Mouse (Mus musculus) erythroblast, adult 5-6 weeks (primary cell): ENCODE data around the gene Tsen54. TPM values are rescaled to one million over a fixed set of nuclear protein-coding genes. Genes with fewer than 3 reads are reported as not detected.

Source experiments
- ATAC-seq: replicated peaks from 2 replicates; pipeline ENCODE4 v1.8.0; 2016; ENCODE audit warnings: moderate number of reproducible peaks, mild to moderate bottlenecking, moderate TSS enrichment, inconsistent platforms; ENCODE audit not compliant: poor library complexity, low FRiP score, severe bottlenecking
- total RNA-seq, 2 experiments: library from RNA; stranded (forward) in 1 of 2; stranded (reverse) in 1 of 2; fragments of 150-400 nt in 1 of 2; fragments of 200-764, 138-1000 nt in 1 of 2; gene quantifications; 2 replicates each; pipeline versions ENCODE4 v1.2.3 to v1.2.4; 2015 to 2017; ENCODE audit warnings: low replicate concordance in 2 of 2

The Tsen54 gene
- total RNA-seq (2015; ENCODE audit: low replicate concordance) (1.7 and 5.6 TPM in 2 replicates), total RNA-seq (2017; ENCODE audit: low replicate concordance) (1.4 and 2.2 TPM in 2 replicates)

DNA sequence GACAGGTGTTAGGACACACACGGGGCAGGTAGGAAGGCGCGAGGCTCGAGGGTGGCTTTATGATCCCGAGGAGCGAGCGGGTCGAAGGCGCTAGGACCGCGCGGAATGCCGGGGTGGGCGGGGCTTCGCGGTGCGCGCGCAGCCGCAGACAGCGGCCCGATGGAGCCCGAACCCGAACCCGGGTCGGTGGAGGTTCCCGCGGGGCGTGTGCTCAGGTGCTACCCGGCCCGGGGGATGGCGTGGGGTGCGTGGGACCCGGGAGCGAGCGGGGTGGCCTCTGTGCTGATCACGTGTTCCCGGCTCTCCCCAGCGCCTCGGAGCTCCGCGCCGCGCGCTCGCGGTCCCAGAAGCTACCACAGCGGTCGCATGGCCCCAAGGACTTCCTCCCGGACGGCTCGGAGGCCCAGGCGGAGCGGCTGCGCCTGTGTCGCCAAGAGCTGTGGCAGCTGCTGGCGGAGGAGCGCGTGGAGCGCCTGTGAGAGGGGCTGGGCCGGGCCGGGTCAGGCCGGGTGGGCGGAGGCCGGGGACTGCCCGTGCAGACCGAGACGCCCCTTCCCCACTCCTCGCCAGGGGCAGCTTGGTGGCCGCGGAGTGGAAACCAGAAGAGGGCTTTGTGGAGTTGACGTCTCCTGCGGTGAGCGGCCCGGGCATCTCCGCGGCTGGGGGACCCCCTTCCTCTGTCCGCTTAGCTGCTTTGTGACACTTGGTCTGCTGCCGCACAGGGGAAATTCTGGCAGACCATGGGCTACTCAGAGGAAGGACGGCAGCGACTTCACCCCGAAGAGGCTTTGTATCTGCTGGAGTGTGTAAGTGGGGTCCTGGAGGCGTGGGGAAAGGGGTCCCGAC, at the start of gene Tsen54:
Tsen54 (plus strand) TSS at position 120 of the 846 bp plus-strand sequence.
- ATAC-seq = peak; percentile 65

- ATAC-seq = peak; percentile 95
Measured at GRCm38 (mm10) chr11:115765103-115765606, 49.4 kb upstream of the Tsen54 start, which contains the start of gene Tmem94. Gene Tmem94 (plus strand): TSS chr11:115765433.

- peak; percentile 78 for ATAC-seq
Measured at GRCm38 (mm10) chr11:115765607-115766141, 48.9 kb upstream of the Tsen54 start.

- ATAC-seq = peak; percentile 7; the same call in 1 of the 2 replicates
Measured at GRCm38 (mm10) chr11:115766356-115766943, 48.1 kb upstream of the Tsen54 start.

- ATAC-seq = no peak
Measured at GRCm38 (mm10) chr11:115766981-115767380, 47.5 kb upstream of the Tsen54 start.

GRCm38 (mm10) chr11:115768896-115769295, 45.6 kb upstream of the Tsen54 start:
- no peak for ATAC-seq

DNA sequence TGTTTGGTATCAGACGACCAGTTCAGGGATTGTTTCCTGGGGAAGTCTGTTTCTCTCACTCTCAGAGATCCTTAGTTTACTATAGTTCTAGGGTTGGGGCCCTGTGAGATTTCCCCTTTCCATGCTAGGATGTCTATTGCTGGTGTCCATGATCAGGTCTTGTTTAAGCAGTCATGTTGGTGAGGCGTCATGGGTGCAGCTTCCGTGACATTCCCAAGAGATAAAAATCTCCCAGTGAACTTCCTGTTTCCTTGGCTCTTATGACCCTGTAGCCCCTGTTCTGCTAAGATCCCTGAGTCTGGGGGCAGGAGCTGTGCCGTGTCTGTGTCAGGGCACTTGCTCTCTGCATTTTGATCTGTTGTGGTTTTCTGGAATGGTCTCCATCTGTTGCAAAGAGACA, 39.9 kb upstream of the Tsen54 start:
- no peak for ATAC-seq

DNA sequence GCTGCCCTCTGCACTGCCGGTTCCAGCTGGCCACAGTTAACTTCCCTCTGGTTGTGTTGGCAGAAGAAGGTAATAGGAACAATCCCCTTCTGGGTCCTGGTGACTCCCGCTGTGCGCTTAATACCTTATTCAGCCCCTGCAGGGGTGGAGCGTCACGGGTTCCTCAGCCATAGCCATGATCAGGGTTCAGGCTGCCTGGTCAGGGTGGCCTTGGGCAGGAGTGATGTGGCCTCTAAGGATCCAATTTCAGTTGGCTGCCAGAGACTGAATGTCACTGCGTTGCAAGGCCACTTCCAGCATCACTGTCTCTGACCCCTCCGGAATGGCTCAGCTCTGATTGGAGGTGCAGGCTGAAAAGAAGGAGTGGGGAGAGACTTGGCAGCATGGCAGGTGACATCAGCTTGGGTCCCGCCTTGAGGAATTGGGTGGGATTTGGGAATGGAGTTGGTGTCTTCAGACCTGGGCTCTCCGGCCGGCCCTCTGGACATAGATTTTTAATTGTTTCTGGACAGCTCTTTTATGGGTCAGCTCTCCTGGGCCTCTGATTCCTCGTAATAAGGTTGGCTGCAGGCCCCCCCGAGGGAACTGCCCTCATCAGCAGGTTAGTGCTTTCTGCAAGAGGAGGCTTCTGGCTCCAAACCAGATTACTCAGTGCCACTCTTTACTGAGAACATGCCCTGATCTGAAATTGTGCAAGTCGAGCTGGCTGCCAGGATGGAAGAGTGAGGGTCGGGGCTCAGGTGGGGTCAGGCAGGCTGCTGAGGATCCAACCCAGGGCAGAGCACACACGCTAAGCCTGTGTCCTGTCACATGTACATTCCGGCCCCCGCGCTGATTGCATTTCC, 38.5 kb upstream of the Tsen54 start:
- no peak for ATAC-seq

- no peak for ATAC-seq
Measured at GRCm38 (mm10) chr11:115776954-115777353, 37.6 kb upstream of the Tsen54 start.

DNA sequence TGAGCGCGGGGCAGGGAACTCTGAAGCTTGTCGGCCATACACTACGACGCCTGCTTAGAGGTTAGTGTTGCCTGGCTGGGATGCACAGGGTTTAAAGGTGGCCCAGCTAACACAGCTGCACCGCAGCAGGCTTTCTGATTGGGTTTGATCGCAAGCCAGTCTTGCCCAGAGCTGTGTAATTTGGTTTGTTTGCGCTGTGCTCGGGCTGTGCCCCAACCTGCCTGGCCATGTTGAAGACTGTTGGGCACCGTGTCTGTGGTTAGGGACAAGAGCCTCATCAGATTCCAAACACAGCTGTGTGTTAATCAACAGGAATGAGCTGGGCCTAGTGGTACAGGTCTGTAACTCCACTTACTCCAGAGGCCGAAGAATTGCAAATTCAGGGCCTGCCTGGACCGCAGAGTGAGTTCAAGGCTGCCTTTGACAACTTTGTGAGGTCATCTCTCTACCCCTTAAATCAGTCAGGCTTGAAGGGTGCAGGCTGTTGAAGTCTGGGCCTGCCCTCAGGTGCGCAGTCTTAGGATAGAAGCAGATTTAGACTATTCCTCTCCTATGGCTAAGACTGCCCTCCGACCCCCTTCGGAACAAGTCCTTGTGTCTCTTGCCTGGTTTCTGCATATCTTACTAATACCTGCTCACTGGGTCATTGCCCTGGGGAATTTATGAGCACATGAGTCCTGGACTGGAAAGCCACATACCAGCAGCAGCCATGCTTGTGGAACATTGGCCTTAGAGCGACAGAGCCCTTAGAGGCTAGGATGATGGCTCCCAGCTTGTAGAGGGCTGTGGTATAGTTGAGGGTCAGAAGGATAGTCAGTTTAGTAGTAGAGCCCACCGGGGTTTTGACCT, 36.8 kb upstream of the Tsen54 start:
- no peak for ATAC-seq

- peak; percentile 81 for ATAC-seq
Measured at GRCm38 (mm10) chr11:115779038-115779571, 35.4 kb upstream of the Tsen54 start.

- ATAC-seq = no peak
Measured at GRCm38 (mm10) chr11:115780141-115781070, 34.1 kb upstream of the Tsen54 start.

GRCm38 (mm10) chr11:115786473-115786872, 28.1 kb upstream of the Tsen54 start:
- ATAC-seq = no peak

DNA sequence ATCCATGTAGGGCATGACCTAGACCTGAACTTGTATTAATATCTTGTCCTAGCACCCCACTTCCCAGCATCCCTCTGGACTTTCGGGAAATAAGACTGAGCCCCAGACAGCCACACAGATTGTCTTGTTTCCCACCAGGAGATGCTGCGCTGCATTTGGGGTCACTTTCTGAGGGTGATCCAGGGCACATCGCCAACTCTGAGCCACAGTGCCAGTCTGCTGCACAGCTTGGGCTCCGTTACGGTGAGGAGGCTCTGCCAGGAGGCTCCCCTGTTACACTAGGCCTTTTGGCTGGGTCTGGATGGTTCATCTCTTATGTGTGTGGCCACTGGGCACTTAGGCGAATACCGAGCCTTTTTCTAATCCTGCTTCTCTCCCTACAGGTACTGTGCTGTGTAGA, 24.7 kb upstream of the Tsen54 start:
- no peak for ATAC-seq

DNA sequence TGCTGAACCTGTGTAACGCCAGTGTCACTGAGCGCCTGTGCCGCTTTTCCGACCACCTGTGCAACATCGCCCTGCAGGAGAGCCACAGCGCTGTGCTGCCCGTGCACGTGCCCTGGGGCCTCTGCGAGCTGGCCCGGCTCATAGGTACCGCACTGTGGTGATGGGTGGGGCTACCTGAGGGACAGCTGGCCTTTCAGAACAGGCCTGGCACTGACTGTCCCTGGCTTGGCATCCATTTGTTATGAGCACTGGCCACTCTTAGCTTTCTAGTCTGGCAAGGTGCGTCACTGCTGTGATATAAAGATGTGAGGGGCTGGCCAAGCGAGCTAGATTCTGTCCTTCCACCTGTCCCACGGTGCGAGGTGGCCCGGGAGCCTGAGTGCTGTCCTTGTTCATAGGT, 22.6 kb upstream of the Tsen54 start:
- no peak for ATAC-seq

DNA sequence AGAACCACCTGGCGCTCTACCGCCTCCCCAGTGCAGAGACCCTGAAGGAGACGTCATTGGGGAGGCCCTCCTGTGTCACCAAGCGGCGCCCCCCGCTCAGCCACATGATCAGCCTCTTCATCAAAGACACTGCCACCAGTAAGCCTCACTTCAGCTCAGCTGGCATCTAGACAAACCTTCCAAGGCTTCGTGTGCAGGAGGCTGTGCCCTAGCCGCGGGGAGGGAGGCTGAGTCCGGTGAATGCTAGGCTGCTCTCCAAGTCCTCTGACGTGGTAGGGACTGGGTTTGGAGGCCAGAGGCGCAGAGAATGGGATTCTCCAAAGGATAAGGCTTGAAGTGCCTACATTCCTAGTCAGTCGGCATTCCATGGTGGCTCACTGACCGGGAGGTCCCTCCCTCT, 22.2 kb upstream of the Tsen54 start:
- ATAC-seq = no peak

DNA sequence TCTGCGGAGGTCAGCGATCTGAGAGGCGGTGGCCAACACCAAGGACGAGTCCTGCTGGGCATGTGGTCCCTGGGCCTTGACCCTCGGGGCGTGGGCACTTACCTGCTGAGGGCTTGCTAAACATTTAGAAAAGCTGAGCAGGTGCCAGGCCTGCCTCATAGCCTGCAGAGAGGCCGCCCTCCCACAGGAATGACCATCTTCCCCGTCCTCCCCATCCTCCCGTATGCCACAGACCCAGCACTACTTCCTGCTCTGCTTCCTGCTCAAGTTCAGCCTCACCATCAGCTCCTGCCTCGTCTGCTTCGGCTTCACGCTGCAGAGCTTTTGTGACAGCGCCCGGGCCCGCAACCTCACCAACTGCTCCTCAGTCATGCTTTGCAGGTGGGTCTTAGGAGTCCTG, 17.6 kb upstream of the Tsen54 start:
- no peak for ATAC-seq

- no peak for ATAC-seq
Measured at GRCm38 (mm10) chr11:115797665-115798064, 16.9 kb upstream of the Tsen54 start.
